Mouse (Mus musculus): Measurements from ENCODE around the gene Tprg. TPM values are rescaled to one million over a fixed set of nuclear protein-coding genes. Genes with fewer than 3 reads are reported as not detected.
A peak's percentile ranks its signal among the peaks of the same experiment; 100 is the strongest.

Gene Tprg
- polyA plus RNA-seq, 1 experiment from 2014 or later: 0.23 TPM

DNA sequence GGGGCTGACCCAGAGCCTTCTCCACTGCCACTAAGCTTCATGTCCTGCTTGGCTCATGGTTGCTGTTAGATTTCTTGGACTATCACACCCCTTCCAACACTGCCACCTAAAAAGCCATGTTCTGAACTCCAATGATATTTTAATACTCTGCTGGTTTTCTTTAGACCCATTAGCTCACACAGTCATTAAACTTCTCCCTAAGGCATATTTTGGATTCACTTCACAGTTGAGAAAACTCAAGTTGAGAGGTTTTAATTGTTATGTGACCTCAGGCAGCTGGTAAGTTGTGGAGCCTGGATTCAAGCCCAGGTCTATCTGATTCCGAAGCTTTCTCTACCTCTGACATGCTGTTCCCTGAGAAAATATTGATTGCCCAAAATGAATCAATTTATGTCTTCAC is 11.6 kb downstream of the Tprg start:
- H3K4me3 ChIP-seq (ENCODE audit: low read depth, low read length): no peak overlapping the region
- H3K36me3 ChIP-seq (ENCODE audit: control insufficient read depth, insufficient read depth, low read length): no peaks in the 10 kb centered on the region
- H3K9ac ChIP-seq (ENCODE audit: low read length): no peak overlapping the region
- H3K4me2 ChIP-seq (ENCODE audit: low read depth, severe bottlenecking): no peak overlapping the region
- ATAC-seq (ENCODE audit: insufficient number of reproducible peaks, low FRiP score, low TSS enrichment, low read depth) (no peak), DNase-seq (ENCODE audit: low spot score) (no peak)
- H3K27me3 ChIP-seq (ENCODE audit: control insufficient read depth, insufficient read depth, low read length): no peaks in the 10 kb centered on the region
- H3K27ac ChIP-seq (replicated peaks; ENCODE audit: low read depth, low read length): no peak overlapping the region
- H3K9me3 ChIP-seq (ENCODE audit: control insufficient read depth, low read length): no peaks in the 10 kb centered on the region
- H3K4me1 ChIP-seq (ENCODE audit: control insufficient read depth, insufficient read depth, low read length): no peaks in the 10 kb centered on the region
- WGBS: 88% methylated on average over 1 of the region's 1 CpGs

DNA sequence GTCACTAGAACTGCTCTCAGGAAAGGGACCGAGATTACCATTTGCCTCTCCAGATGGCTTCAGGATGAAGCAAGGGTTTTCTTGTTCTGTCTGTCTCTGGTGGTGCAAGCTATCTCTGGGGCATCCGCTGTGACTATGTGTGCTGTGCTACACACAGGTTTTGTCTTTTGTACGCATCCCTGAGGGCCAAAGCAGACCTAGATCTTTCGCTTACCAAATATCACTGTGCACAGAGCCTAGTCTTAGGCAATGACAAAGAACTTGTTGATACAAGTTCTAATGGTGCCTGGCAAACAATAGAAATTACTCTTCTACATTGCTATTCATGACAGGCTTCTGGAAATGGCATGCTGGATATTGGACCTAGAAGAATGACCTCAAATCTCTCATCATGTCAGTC is 16.0 kb downstream of the Tprg start:
- WGBS: 90% methylated on average over 4 of the region's 4 CpGs
- no peaks in the 10 kb centered on the region for H3K27me3 ChIP-seq (ENCODE audit: control insufficient read depth, insufficient read depth, low read length)
- DNase-seq (ENCODE audit: low spot score) (no peak), ATAC-seq (ENCODE audit: insufficient number of reproducible peaks, low FRiP score, low TSS enrichment, low read depth) (no peak)
- no peaks in the 10 kb centered on the region for H3K36me3 ChIP-seq (ENCODE audit: control insufficient read depth, insufficient read depth, low read length)
- H3K27ac ChIP-seq (replicated peaks; ENCODE audit: low read depth, low read length): no peak overlapping the region
- H3K9me3 ChIP-seq (ENCODE audit: control insufficient read depth, low read length): no peaks in the 10 kb centered on the region
- H3K4me1 ChIP-seq (ENCODE audit: control insufficient read depth, insufficient read depth, low read length): no peaks in the 10 kb centered on the region
- no peak overlapping the region for H3K4me3 ChIP-seq (ENCODE audit: low read depth, low read length)
- H3K9ac ChIP-seq (ENCODE audit: low read length): no peak overlapping the region
- H3K4me2 ChIP-seq (ENCODE audit: low read depth, severe bottlenecking): no peak overlapping the region

DNA sequence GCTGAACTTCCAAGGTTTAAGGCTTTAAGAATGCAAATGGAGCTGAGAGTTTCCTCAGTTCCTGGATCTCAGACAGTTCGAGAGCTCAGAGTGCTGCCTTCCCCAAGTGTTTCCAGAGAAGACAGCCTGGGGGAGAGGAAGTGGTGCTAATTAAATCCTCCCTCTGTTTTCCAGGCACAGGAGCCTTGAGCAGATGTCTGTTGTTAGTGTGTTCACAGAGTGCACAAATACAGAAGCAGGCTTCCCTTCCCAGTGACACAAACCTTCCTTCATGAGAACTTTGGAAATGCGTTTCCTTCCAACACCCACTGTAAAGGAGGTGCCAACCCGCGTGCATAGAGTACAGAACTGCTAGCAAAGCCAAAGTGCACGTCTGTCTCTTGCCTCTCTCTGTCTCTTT is 27.4 kb downstream of the Tprg start:
- WGBS: 70% methylated on average over 5 of the region's 5 CpGs
- no peak overlapping the region for H3K4me2 ChIP-seq (ENCODE audit: low read depth, severe bottlenecking)
- no peaks in the 10 kb centered on the region for H3K9me3 ChIP-seq (ENCODE audit: control insufficient read depth, low read length)
- no peaks in the 10 kb centered on the region for H3K27me3 ChIP-seq (ENCODE audit: control insufficient read depth, insufficient read depth, low read length)
- H3K27ac ChIP-seq (replicated peaks; ENCODE audit: low read depth, low read length): no peak overlapping the region
- H3K4me3 ChIP-seq (ENCODE audit: low read depth, low read length): no peak overlapping the region
- H3K9ac ChIP-seq (ENCODE audit: low read length): no peak overlapping the region
- no peaks in the 10 kb centered on the region for H3K36me3 ChIP-seq (ENCODE audit: control insufficient read depth, insufficient read depth, low read length)
- no peaks in the 10 kb centered on the region for H3K4me1 ChIP-seq (ENCODE audit: control insufficient read depth, insufficient read depth, low read length)
- no peak for ATAC-seq (ENCODE audit: insufficient number of reproducible peaks, low FRiP score, low TSS enrichment, low read depth)
- no peak for DNase-seq (ENCODE audit: low spot score)

DNA sequence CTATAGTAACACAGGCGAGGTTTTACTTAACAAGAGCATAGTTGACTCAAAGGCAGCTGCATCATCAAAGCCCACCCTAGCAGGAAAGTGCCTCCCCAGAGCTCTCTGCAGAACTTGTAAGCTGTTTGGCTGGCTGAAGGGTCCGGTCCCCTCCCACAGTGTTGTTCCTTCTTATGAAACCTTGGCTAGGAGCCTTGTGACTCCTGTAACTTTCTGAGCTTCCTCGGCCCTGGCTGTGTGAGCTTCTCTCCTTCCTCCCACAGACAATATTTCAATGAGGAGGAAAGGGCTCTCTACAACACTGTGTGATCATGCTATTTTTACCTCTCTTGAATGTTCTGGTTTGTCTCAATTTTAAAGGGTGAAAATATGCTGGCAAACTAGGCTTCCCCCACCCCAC is 28.5 kb downstream of the Tprg start:
- no peak for DNase-seq (ENCODE audit: low spot score)

DNA sequence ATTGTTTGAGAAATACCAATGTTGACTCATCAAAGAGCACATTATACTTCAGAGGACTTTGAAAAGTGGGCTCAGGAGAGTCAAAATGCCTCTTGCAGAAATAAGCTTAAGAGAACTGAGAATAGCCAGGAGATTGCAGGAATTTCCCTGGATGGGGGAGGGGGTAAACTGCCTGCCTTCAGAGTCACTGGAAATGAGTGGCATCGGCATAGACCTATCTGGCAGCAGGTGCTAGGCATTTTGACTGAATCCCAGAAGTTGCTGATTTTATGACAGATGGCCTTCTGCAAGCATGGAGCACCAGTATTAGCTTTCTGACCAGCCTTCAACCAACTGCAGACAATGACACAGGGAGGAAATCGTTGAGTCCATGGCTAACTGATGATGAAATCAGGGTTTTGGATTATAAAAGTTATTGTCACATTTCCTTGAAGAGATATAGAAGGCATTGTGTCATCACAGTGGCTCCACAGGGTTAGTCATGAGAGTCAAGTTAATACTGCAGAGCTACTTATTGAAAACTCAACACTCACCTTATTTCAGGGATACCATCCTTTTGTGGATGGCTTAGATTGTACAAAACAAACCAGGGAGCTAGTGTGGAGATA is 39.1 kb downstream of the Tprg start:
- H3K9me3 ChIP-seq (ENCODE audit: control insufficient read depth, low read length): no peaks in the 10 kb centered on the region
- no peak overlapping the region for H3K4me3 ChIP-seq (ENCODE audit: low read depth, low read length)
- DNase-seq (ENCODE audit: low spot score): no peak
- ATAC-seq (ENCODE audit: insufficient number of reproducible peaks, low FRiP score, low TSS enrichment, low read depth): no peak
- no peaks in the 10 kb centered on the region for H3K27me3 ChIP-seq (ENCODE audit: control insufficient read depth, insufficient read depth, low read length)
- H3K36me3 ChIP-seq (ENCODE audit: control insufficient read depth, insufficient read depth, low read length): no peaks in the 10 kb centered on the region
- WGBS: 85% methylated on average over 2 of the region's 2 CpGs
- H3K4me2 ChIP-seq (ENCODE audit: low read depth, severe bottlenecking): no peak overlapping the region
- no peaks in the 10 kb centered on the region for H3K4me1 ChIP-seq (ENCODE audit: control insufficient read depth, insufficient read depth, low read length)
- H3K27ac ChIP-seq (replicated peaks; ENCODE audit: low read depth, low read length): no peak overlapping the region
- no peak overlapping the region for H3K9ac ChIP-seq (ENCODE audit: low read length)

More for the DNA sequence above, 28.5 kb downstream of the Tprg start:
- WGBS: 71% methylated on average over 3 of the region's 3 CpGs
- Histone ChIP-seq H3K36me3 (ENCODE audit: control insufficient read depth, insufficient read depth, low read length) (no peaks in the 10 kb centered on the region), H3K4me3 (ENCODE audit: low read depth, low read length) (no peak overlapping the region), H3K27me3 (ENCODE audit: control insufficient read depth, insufficient read depth, low read length) (no peaks in the 10 kb centered on the region), H3K4me2 (ENCODE audit: low read depth, severe bottlenecking) (no peak overlapping the region), H3K4me1 (ENCODE audit: control insufficient read depth, insufficient read depth, low read length) (no peaks in the 10 kb centered on the region), H3K9me3 (ENCODE audit: control insufficient read depth, low read length) (no peaks in the 10 kb centered on the region), H3K27ac (replicated peaks; ENCODE audit: low read depth, low read length) (no peak overlapping the region), H3K9ac (ENCODE audit: low read length) (no peak overlapping the region)
- ATAC-seq (ENCODE audit: insufficient number of reproducible peaks, low FRiP score, low TSS enrichment, low read depth): no peak

DNA sequence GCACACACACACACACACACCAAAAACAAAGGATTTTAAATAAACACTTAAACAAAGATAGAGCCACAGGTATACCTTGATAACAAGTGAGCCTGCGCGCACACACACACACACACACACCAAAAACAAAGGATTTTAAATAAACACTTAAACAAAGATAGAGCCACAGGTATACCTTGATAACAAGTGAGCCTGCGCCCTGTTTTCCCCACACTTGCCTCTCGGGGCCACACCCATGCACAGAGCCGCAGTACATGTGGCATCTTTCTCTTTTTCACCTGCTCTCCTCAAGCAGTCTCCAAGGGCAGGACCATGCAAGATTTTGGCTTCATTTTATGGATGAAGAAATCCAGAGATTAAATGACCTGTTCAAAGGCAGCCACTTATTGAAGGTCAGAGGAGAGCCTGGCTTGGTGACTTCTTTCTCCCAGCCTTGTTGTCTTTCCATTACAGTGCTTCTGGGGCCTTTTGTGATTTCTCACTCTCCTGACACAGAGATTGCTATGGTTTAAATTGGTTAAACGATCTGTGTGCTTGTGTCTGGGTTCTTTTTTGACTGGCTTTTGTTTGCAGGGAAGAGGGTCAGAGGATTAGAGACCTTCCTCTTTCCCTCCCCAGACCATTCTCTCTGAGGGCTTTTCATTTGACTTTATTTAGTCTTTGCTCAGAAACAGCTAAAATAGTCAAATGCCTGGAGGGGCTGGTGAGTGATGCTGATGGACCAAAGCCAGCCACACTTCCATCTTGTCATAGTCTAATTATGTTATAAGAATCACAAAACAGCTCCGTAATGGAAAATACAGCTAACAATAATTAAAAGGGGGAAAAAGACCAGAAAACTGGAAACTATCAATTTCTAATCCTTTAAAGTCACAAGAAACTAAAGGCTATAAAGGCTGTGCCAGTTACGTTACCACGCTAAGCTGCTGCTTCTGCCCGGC is 46.9 kb downstream of the Tprg start:
- Histone ChIP-seq H3K27ac (replicated peaks; ENCODE audit: low read depth, low read length) (no peak overlapping the region), H3K9ac (ENCODE audit: low read length) (no peak overlapping the region), H3K27me3 (ENCODE audit: control insufficient read depth, insufficient read depth, low read length) (no peaks in the 10 kb centered on the region), H3K36me3 (ENCODE audit: control insufficient read depth, insufficient read depth, low read length) (no peaks in the 10 kb centered on the region), H3K9me3 (ENCODE audit: control insufficient read depth, low read length) (no peaks in the 10 kb centered on the region), H3K4me2 (ENCODE audit: low read depth, severe bottlenecking) (no peak overlapping the region), H3K4me3 (ENCODE audit: low read depth, low read length) (no peak overlapping the region), H3K4me1 (ENCODE audit: control insufficient read depth, insufficient read depth, low read length) (no peaks in the 10 kb centered on the region)
- DNase-seq (ENCODE audit: low spot score): no peak
- no peak for ATAC-seq (ENCODE audit: insufficient number of reproducible peaks, low FRiP score, low TSS enrichment, low read depth)
- 80% methylated on average over 10 of the region's 10 CpGs for WGBS

DNA sequence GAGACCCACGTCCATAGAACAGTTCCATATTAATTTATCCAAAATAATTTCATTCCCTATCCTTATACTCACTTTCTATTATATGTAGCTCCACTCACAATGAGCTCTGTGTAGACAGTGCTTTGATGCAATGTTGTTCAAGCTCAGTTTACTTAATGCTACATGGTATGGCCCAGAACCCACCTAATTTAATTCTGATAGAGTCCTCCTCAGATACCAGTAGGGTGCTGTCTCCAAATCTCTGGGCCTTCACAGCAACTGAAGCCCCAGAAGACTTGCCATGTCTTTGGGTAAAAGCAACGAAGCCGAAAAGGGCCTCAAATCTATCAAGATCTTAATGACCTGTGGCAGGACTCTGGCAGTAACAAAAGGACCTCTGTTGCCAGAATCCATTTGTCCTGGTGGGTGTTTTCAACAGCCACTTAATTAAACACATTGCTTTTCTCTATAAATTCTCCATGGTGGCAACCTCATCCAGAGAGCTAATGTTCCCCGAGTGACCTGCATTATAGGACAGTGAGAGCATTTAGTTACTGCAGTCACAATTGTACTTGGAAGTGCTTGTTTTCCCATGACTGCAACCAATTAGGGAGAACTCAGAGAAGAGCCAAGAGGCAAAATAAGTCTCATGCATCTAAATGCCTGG is 48.6 kb downstream of the Tprg start:
- no peaks in the 10 kb centered on the region for H3K27me3 ChIP-seq (ENCODE audit: control insufficient read depth, insufficient read depth, low read length)
- peak; percentile 22 for DNase-seq (ENCODE audit: low spot score)
- H3K36me3 ChIP-seq (ENCODE audit: control insufficient read depth, insufficient read depth, low read length): no peaks in the 10 kb centered on the region
- H3K4me1 ChIP-seq (ENCODE audit: control insufficient read depth, insufficient read depth, low read length): no peaks in the 10 kb centered on the region
- H3K9me3 ChIP-seq (ENCODE audit: control insufficient read depth, low read length): no peaks in the 10 kb centered on the region
- no peak overlapping the region for H3K9ac ChIP-seq (ENCODE audit: low read length)
- H3K4me3 ChIP-seq (ENCODE audit: low read depth, low read length): no peak overlapping the region
- no peak overlapping the region for H3K4me2 ChIP-seq (ENCODE audit: low read depth, severe bottlenecking)
- H3K27ac ChIP-seq (replicated peaks; ENCODE audit: low read depth, low read length): no peak overlapping the region
- ATAC-seq (ENCODE audit: insufficient number of reproducible peaks, low FRiP score, low TSS enrichment, low read depth): no peak
- WGBS: 24% methylated on average over 4 of the region's 4 CpGs

DNA sequence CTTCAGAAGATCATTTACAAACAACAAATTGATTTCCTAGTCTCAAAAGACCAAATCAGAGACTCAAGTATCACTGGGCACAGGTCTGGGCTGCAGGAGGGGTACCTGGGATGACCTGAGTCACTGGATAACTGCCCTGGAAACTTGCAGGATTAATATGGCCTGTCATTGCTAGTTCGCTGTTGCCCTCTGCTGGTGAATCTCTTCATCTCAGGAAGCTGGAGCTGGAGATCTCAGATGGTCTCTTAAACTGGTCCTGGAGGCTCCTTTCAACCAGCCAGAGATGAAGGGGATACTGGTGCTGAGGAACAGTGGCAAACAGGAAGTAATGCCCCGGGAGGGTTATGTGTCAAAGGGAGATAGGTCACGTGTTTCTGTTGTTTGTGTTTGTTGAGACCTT is 63.0 kb downstream of the Tprg start:
- no peaks in the 10 kb centered on the region for H3K9me3 ChIP-seq (ENCODE audit: control insufficient read depth, low read length)
- DNase-seq (ENCODE audit: low spot score) (peak; percentile 77), ATAC-seq (ENCODE audit: insufficient number of reproducible peaks, low FRiP score, low TSS enrichment, low read depth) (peak; percentile 26; the same call in 1 of the 2 replicates)
- no peak overlapping the region for H3K9ac ChIP-seq (ENCODE audit: low read length)
- H3K27me3 ChIP-seq (ENCODE audit: control insufficient read depth, insufficient read depth, low read length): no peaks in the 10 kb centered on the region
- no peak overlapping the region for H3K27ac ChIP-seq (replicated peaks; ENCODE audit: low read depth, low read length)
- H3K4me1 ChIP-seq (ENCODE audit: control insufficient read depth, insufficient read depth, low read length): no peaks in the 10 kb centered on the region
- 1% methylated on average over 3 of the region's 3 CpGs for WGBS
- H3K4me2 ChIP-seq (ENCODE audit: low read depth, severe bottlenecking): no peak overlapping the region
- no peak overlapping the region for H3K4me3 ChIP-seq (ENCODE audit: low read depth, low read length)
- no peaks in the 10 kb centered on the region for H3K36me3 ChIP-seq (ENCODE audit: control insufficient read depth, insufficient read depth, low read length)
